Mouse (Mus musculus) bone marrow, adult 2 months (tissue): ENCODE results near the gene Id4.

Experiments
- CTCF ChIP-seq: fragments of 200-500 bp; IDR thresholded peaks from 2 replicates; pipeline ENCODE4 v1.5.1; 2011; ENCODE audit warnings: low read length, control low read depth; ENCODE audit not compliant: control insufficient read depth, insufficient read depth
- POLR2A ChIP-seq: fragments of 200-500 bp; IDR thresholded peaks from 2 replicates; pipeline ENCODE4 v1.6.1; 2011; ENCODE audit warnings: low read depth, mild to moderate bottlenecking, control low read depth, low read length, borderline replicate concordance; ENCODE audit not compliant: control insufficient read depth

DNA sequence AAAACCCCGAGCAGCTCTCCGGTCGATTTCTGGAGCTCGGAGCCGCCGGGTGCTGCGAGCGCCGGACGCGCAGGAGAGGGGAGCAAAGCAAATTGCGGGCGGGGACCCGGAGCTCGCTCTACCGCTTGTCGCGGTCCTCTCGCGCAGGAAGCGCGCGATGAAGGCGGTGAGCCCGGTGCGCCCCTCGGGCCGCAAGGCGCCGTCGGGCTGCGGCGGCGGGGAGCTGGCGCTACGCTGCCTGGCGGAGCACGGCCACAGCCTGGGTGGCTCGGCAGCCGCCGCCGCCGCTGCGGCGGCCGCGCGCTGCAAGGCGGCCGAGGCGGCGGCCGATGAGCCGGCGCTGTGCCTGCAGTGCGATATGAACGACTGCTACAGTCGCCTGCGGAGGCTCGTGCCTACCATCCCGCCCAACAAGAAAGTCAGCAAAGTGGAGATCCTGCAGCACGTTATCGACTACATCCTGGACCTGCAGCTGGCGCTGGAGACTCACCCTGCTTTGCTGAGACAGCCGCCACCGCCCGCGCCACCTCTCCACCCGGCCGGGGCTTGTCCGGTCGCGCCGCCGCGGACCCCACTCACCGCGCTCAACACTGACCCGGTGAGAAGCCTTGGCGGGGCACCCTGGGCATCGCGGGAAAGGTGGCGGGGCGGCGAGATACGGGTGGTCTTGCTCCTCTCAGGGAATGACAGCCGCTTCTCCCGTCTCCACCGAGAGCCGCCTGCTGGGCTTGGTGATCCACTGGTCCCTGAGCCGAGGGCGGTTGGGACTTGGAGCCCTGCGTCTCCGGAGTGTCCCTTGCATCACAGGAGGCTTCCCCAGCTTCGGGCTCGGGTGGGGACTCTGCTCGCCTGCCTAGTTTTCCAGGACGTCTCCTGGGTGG, 553 bp downstream of the Id4 start:
- TF ChIP-seq POLR2A (no peak), CTCF (no peak)
